Mouse (Mus musculus): ENCODE data around the gene Efcab1.

GRCm38 (mm10) chr16:14892492-14892891, 13.9 kb upstream of the Efcab1 start:
- TF ChIP-seq POLR2A (IDR thresholded peaks at IDR 0.05; ENCODE audit: low read depth, low read length) = no peak
- no peak for TF ChIP-seq CTCF (IDR thresholded peaks at IDR 0.05; ENCODE audit: extremely low read depth, insufficient read depth, insufficient read length, insufficient replicate concordance)

Data from spleen, adult 2 months (tissue).